Mouse (Mus musculus) thymus, adult 2 months (tissue): ENCODE data around the gene Timm10.

Source experiments
- CTCF ChIP-seq: fragments of 200-500 bp; IDR thresholded peaks from 2 replicates; pipeline ENCODE4 v1.5.1; 2012; ENCODE audit warnings: mild to moderate bottlenecking, control low read depth, low read length, moderate library complexity, borderline replicate concordance; ENCODE audit not compliant: control insufficient read depth, poor library complexity, insufficient read depth; ENCODE audit errors: extremely low read depth
- POLR2A ChIP-seq: fragments of 200-500 bp; IDR thresholded peaks from 2 replicates; pipeline ENCODE4 v1.6.1; 2012; ENCODE audit warnings: mild to moderate bottlenecking, low read length, control low read depth, moderate library complexity; ENCODE audit not compliant: control insufficient read depth, poor library complexity, insufficient read depth; ENCODE audit errors: extremely low read depth

- no peak; the same call in 1 of the 2 replicates for TF ChIP-seq CTCF
- no peak for TF ChIP-seq POLR2A
Observed at GRCm38 (mm10) chr2:84798493-84798921, 28.3 kb upstream of the Timm10 start, which contains the start of gene Ube2l6.
